Mouse (Mus musculus): ENCODE results near the gene 5730480H06Rik. TPM values are rescaled to one million over a fixed set of nuclear protein-coding genes. Genes with fewer than 3 reads are reported as not detected.

Gene 5730480H06Rik
- 34.7 and 35.3 TPM in 2 replicates for polyA plus RNA-seq (2014; fragmentation: Nextera tagmentation; extraction: Ambion mirVana)

DNA sequence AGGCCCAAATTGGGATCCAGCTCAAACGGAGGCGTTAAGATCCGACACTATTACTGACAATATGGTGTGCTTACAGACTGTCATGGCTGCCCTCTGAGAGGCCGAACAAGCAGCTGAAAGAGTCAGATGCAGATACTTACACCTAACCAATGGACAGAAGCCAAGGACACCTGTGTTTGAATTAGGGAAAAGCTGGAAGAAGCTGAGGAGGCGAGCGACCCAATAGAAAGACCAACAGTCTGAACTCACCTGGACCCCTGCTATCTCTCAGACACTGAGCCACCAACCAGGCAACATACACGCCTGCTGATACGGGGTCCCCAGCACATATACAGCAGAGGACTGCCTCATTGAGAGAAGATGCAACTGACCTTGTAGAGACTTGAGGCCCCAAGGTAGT is at the start of gene 5730480H06Rik:
5730480H06Rik (plus strand) TSS at position 301 of the 400 bp plus-strand sequence.
- Histone ChIP-seq H3K36me3 (replicated peaks; ENCODE audit: control insufficient read depth, insufficient read depth, low read depth, low read length) (no peaks in the 10 kb centered on the region), H3K4me2 (ENCODE audit: low read depth, low read length) (no peak within 1 kb of the TSS), H3K27me3 (ENCODE audit: control insufficient read depth, insufficient read depth, low read length) (no peaks in the 10 kb centered on the region), H3K27ac (replicated peaks; ENCODE audit: low read depth, low read length) (no peak within 1 kb of the TSS), H3K4me1 (ENCODE audit: control insufficient read depth, insufficient read depth, low read length) (no peaks in the 10 kb centered on the region), H3K4me3 (ENCODE audit: low read depth, low read length) (no peak within 1 kb of the TSS), H3K9me3 (replicated peaks; ENCODE audit: control insufficient read depth, low read length) (no peaks in the 10 kb centered on the region), H3K9ac (replicated peaks; ENCODE audit: low read length) (no peak within 1 kb of the TSS)
- WGBS: 92% methylated on average over 8 of the region's 8 CpGs
- ATAC-seq (replicated peaks; ENCODE audit: insufficient number of reproducible peaks, low FRiP score, low TSS enrichment, low read depth): no peak
- DNase-seq (ENCODE audit: low spot score): no peak

DNA sequence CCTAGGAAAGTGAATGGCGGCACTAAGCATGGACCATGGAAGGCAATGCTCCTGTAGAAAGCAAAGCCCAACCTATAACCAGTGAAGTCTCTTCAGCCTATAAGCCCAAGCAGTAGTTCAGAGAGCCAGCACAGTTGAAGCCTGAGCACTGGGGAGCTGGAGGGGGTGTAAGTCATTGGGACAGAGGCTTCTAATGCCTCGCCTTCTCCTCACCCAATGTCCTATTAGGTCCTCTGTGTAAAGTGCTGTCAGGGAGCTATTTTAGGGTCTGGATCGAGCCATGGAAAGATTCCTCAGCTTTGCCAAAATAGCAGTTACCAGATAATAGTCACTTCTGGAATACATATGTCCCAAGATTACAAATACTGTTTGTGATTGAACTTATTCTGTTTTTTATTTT is 26.6 kb upstream of the 5730480H06Rik start:
- Histone ChIP-seq H3K9ac (replicated peaks; ENCODE audit: low read length) (no peak overlapping the region), H3K9me3 (replicated peaks; ENCODE audit: control insufficient read depth, low read length) (no peaks in the 10 kb centered on the region), H3K4me3 (ENCODE audit: low read depth, low read length) (no peak overlapping the region), H3K27me3 (ENCODE audit: control insufficient read depth, insufficient read depth, low read length) (no peaks in the 10 kb centered on the region), H3K4me1 (ENCODE audit: control insufficient read depth, insufficient read depth, low read length) (no peaks in the 10 kb centered on the region), H3K4me2 (ENCODE audit: low read depth, low read length) (no peak overlapping the region), H3K36me3 (replicated peaks; ENCODE audit: control insufficient read depth, insufficient read depth, low read depth, low read length) (no peaks in the 10 kb centered on the region), H3K27ac (replicated peaks; ENCODE audit: low read depth, low read length) (no peak overlapping the region)
- DNase-seq (ENCODE audit: low spot score) (no peak), ATAC-seq (replicated peaks; ENCODE audit: insufficient number of reproducible peaks, low FRiP score, low TSS enrichment, low read depth) (no peak)
- 91% methylated on average over 3 of the region's 3 CpGs for WGBS

DNA sequence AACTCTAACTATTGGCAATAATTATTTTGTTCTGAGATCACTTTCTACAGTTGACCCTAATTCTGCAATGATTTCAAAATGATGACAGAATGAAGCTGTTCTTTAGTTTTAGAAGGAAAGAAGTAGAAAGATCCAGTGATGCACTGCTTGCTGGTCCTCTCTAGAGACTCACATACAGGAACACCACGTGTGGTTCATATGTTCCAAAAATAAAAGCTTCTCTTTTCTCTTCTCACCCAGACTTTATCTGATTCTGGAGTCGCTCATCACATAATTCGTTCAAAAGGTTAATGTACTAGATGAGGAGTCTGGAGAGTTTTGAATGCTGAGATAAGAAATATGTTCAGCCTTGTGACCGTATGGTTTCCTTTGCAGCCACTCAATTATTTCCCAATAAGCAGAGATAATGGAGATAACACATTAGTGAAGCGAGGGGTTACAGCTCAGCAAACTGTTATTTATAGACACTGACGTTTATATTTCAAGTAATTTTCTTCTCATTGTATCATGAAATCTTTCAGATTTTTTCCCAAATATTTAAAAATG is 12.6 kb upstream of the 5730480H06Rik start:
- no peaks in the 10 kb centered on the region for H3K9me3 ChIP-seq (replicated peaks; ENCODE audit: control insufficient read depth, low read length)
- no peak for ATAC-seq (replicated peaks; ENCODE audit: insufficient number of reproducible peaks, low FRiP score, low TSS enrichment, low read depth)
- H3K4me2 ChIP-seq (ENCODE audit: low read depth, low read length): no peak overlapping the region
- no peak overlapping the region for H3K9ac ChIP-seq (replicated peaks; ENCODE audit: low read length)
- no peaks in the 10 kb centered on the region for H3K36me3 ChIP-seq (replicated peaks; ENCODE audit: control insufficient read depth, insufficient read depth, low read depth, low read length)
- no peaks in the 10 kb centered on the region for H3K4me1 ChIP-seq (ENCODE audit: control insufficient read depth, insufficient read depth, low read length)
- no peak overlapping the region for H3K27ac ChIP-seq (replicated peaks; ENCODE audit: low read depth, low read length)
- 86% methylated on average over 6 of the region's 6 CpGs for whole genome bisulfite sequencing
- H3K4me3 ChIP-seq (ENCODE audit: low read depth, low read length): no peak overlapping the region
- H3K27me3 ChIP-seq (ENCODE audit: control insufficient read depth, insufficient read depth, low read length): no peaks in the 10 kb centered on the region
- no peak for DNase-seq (ENCODE audit: low spot score)

DNA sequence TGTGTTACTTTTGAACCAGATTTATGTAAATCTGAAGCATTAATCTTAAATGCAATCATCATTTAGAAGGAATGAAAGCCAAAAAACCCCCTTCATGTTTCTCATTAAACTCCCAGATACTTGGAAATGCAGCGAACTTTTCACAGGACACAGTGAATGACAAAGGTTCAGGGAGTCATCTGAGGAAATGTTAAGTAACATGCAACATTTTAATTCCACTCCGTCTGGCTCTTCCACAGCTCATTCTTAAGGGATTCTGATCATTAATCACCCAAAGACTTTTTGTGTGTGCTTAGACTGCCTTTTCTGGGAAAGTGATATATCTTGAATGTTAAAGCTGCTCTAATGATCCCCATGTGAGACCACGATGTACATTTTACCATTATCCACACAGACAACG is 7.2 kb upstream of the 5730480H06Rik start:
- H3K4me2 ChIP-seq (ENCODE audit: low read depth, low read length): no peak overlapping the region
- ATAC-seq (replicated peaks; ENCODE audit: insufficient number of reproducible peaks, low FRiP score, low TSS enrichment, low read depth): no peak
- H3K27ac ChIP-seq (replicated peaks; ENCODE audit: low read depth, low read length): no peak overlapping the region
- no peak overlapping the region for H3K9ac ChIP-seq (replicated peaks; ENCODE audit: low read length)
- no peaks in the 10 kb centered on the region for H3K4me1 ChIP-seq (ENCODE audit: control insufficient read depth, insufficient read depth, low read length)
- WGBS: 73% methylated on average over 4 of the region's 4 CpGs
- no peaks in the 10 kb centered on the region for H3K9me3 ChIP-seq (replicated peaks; ENCODE audit: control insufficient read depth, low read length)
- no peak for DNase-seq (ENCODE audit: low spot score)
- H3K4me3 ChIP-seq (ENCODE audit: low read depth, low read length): no peak overlapping the region
- H3K36me3 ChIP-seq (replicated peaks; ENCODE audit: control insufficient read depth, insufficient read depth, low read depth, low read length): no peaks in the 10 kb centered on the region
- no peaks in the 10 kb centered on the region for H3K27me3 ChIP-seq (ENCODE audit: control insufficient read depth, insufficient read depth, low read length)

DNA sequence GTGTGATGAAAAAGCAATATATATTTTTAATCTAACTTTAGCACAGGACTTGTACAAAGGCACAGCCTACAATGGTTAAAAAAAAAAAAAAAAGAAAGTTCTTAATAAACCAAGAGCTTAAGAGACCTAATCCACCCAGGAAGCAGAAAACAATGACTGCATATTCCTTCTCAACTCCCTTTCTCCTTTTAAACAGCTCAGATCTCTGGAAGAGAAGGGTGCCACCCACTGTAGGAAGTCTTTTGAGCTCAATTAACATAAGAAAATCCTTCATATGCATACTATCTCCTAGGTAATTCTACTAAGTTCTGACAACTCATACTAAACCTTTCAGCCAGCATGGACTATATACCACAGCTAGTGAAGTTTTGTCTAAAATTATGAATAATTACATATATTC is 1.5 kb upstream of the 5730480H06Rik start:
- H3K9me3 ChIP-seq (replicated peaks; ENCODE audit: control insufficient read depth, low read length): no peaks in the 10 kb centered on the region
- DNase-seq (ENCODE audit: low spot score) (no peak), ATAC-seq (replicated peaks; ENCODE audit: insufficient number of reproducible peaks, low FRiP score, low TSS enrichment, low read depth) (no peak)
- no peaks in the 10 kb centered on the region for H3K36me3 ChIP-seq (replicated peaks; ENCODE audit: control insufficient read depth, insufficient read depth, low read depth, low read length)
- no peak overlapping the region for H3K9ac ChIP-seq (replicated peaks; ENCODE audit: low read length)
- no peaks in the 10 kb centered on the region for H3K4me1 ChIP-seq (ENCODE audit: control insufficient read depth, insufficient read depth, low read length)
- no peak overlapping the region for H3K4me3 ChIP-seq (ENCODE audit: low read depth, low read length)
- H3K4me2 ChIP-seq (ENCODE audit: low read depth, low read length): no peak overlapping the region
- H3K27ac ChIP-seq (replicated peaks; ENCODE audit: low read depth, low read length): no peak overlapping the region
- H3K27me3 ChIP-seq (ENCODE audit: control insufficient read depth, insufficient read depth, low read length): no peaks in the 10 kb centered on the region

DNA sequence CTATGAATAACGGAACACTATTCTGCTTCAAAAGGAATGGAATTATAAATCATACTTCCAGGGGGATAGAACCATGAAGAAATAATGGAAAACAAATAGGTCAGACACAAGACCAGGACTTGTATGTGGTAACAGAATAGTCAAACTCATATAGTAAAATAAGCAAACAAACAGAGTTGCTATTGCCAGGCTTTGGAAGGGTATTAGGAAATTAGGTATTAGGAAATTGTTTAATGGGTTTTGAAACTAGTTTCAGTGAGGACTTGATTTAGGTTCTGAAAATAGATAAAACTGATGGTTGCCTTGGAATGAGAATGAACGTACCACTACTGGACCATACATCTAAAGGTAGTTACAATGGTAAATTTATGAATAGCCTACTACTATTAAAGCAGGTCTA is 2.0 kb downstream of the 5730480H06Rik start:
- no peak overlapping the region for H3K9ac ChIP-seq (replicated peaks; ENCODE audit: low read length)
- H3K27ac ChIP-seq (replicated peaks; ENCODE audit: low read depth, low read length): no peak overlapping the region
- H3K4me3 ChIP-seq (ENCODE audit: low read depth, low read length): no peak overlapping the region
- DNase-seq (ENCODE audit: low spot score) (no peak), ATAC-seq (replicated peaks; ENCODE audit: insufficient number of reproducible peaks, low FRiP score, low TSS enrichment, low read depth) (no peak)
- no peaks in the 10 kb centered on the region for H3K9me3 ChIP-seq (replicated peaks; ENCODE audit: control insufficient read depth, low read length)
- no peaks in the 10 kb centered on the region for H3K4me1 ChIP-seq (ENCODE audit: control insufficient read depth, insufficient read depth, low read length)
- no peaks in the 10 kb centered on the region for H3K36me3 ChIP-seq (replicated peaks; ENCODE audit: control insufficient read depth, insufficient read depth, low read depth, low read length)
- H3K4me2 ChIP-seq (ENCODE audit: low read depth, low read length): no peak overlapping the region
- no peaks in the 10 kb centered on the region for H3K27me3 ChIP-seq (ENCODE audit: control insufficient read depth, insufficient read depth, low read length)
- WGBS: 88% methylated on average over 2 of the region's 2 CpGs

DNA sequence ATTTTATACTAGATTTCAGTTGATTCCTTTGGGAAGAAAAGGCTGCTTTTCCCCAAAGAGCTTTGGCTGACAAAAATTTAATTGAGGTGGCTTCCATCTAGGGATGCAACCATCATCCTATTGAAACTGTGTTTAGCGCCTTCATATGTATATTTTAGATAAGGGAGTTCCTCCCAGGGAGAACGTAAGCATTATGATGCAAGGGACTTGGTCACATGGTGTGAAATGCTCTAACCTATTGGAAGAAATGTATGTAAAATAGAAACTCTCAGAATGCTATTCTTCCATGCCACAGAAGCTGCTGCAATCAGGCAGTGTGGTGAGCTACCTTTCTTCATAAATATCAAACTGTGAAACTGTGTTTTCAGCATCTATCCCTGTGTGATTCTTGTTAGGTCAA is 3.1 kb downstream of the 5730480H06Rik start:
- Histone ChIP-seq H3K4me1 (ENCODE audit: control insufficient read depth, insufficient read depth, low read length) (no peaks in the 10 kb centered on the region), H3K36me3 (replicated peaks; ENCODE audit: control insufficient read depth, insufficient read depth, low read depth, low read length) (no peaks in the 10 kb centered on the region), H3K4me2 (ENCODE audit: low read depth, low read length) (no peak overlapping the region), H3K9me3 (replicated peaks; ENCODE audit: control insufficient read depth, low read length) (no peaks in the 10 kb centered on the region), H3K27me3 (ENCODE audit: control insufficient read depth, insufficient read depth, low read length) (no peaks in the 10 kb centered on the region), H3K9ac (replicated peaks; ENCODE audit: low read length) (no peak overlapping the region), H3K27ac (replicated peaks; ENCODE audit: low read depth, low read length) (no peak overlapping the region), H3K4me3 (ENCODE audit: low read depth, low read length) (no peak overlapping the region)
- DNase-seq (ENCODE audit: low spot score) (no peak), ATAC-seq (replicated peaks; ENCODE audit: insufficient number of reproducible peaks, low FRiP score, low TSS enrichment, low read depth) (no peak)
- WGBS: 83% methylated on average over 2 of the region's 2 CpGs

DNA sequence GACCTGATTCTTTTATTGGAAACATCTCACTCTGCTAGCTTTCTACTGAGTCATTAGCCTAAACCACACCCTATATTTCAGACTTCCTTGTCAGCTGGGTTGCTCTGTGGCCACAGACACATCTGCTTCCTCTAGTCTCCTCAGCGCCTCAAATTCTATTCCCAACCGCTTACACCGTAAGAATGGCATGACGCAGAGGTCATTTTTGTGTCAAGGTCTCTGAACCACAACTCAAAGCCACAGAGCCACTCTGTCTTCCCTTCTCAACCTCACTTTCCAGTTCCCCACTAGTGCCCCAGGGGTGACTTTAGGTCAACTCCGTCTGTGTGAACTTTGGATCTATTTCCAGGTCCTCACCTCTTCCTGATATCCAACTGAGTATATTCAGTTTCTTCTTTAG is 3.7 kb downstream of the 5730480H06Rik start:
- DNase-seq (ENCODE audit: low spot score) (no peak), ATAC-seq (replicated peaks; ENCODE audit: insufficient number of reproducible peaks, low FRiP score, low TSS enrichment, low read depth) (no peak)
- H3K36me3 ChIP-seq (replicated peaks; ENCODE audit: control insufficient read depth, insufficient read depth, low read depth, low read length): no peaks in the 10 kb centered on the region
- no peaks in the 10 kb centered on the region for H3K9me3 ChIP-seq (replicated peaks; ENCODE audit: control insufficient read depth, low read length)
- no peak overlapping the region for H3K4me3 ChIP-seq (ENCODE audit: low read depth, low read length)
- no peaks in the 10 kb centered on the region for H3K27me3 ChIP-seq (ENCODE audit: control insufficient read depth, insufficient read depth, low read length)
- no peak overlapping the region for H3K4me2 ChIP-seq (ENCODE audit: low read depth, low read length)
- H3K27ac ChIP-seq (replicated peaks; ENCODE audit: low read depth, low read length): no peak overlapping the region
- WGBS: 40% methylated on average over 5 of the region's 5 CpGs
- H3K9ac ChIP-seq (replicated peaks; ENCODE audit: low read length): no peak overlapping the region
- H3K4me1 ChIP-seq (ENCODE audit: control insufficient read depth, insufficient read depth, low read length): no peaks in the 10 kb centered on the region

All from embryonic facial prominence, embryonic 11.5 days (tissue).